Mouse (Mus musculus) neural tube, embryonic 11.5 days (tissue): ENCODE data around the gene Plet1. TPM values are rescaled to one million over a fixed set of nuclear protein-coding genes. Genes with fewer than 3 reads are reported as not detected.

Experiments
- ATAC-seq: fragments of 200-750 bp; cut with Nextera tagmentation; 2 replicates; pipeline ENCODE4 v1.8.0; 2017; ENCODE audit warnings: moderate number of reproducible peaks, mild to moderate bottlenecking, moderate TSS enrichment, moderate library complexity; ENCODE audit not compliant: insufficient read depth, low FRiP score, low TSS enrichment
- DNase-seq: peaks from one replicate; pipeline ENCODE4 v3.0.0-alpha.2; 2015; ENCODE audit warnings: low spot score
- H3K27ac ChIP-seq: fragments of 300-500 bp; sonication (generic); 2 replicates; pipeline ENCODE4 v1.5.1; 2014; ENCODE audit warnings: low read depth, mild to moderate bottlenecking, low read length
- H3K27me3 ChIP-seq: fragments of 300-500 bp; sonication (generic); 2 replicates; pipeline ENCODE4 v1.6.1; 2014; ENCODE audit warnings: mild to moderate bottlenecking, low read length, mixed read lengths; ENCODE audit not compliant: control insufficient read depth, insufficient read depth
- H3K36me3 ChIP-seq: fragments of 300-500 bp; sonication (generic); 2 replicates; pipeline ENCODE4 v1.6.1; 2014; ENCODE audit warnings: mild to moderate bottlenecking, low read length, moderate library complexity, mixed read lengths; ENCODE audit not compliant: control insufficient read depth, insufficient read depth
- H3K4me1 ChIP-seq: fragments of 300-500 bp; sonication (generic); 2 replicates; pipeline ENCODE4 v1.6.1; 2014; ENCODE audit warnings: low read length, mixed read lengths; ENCODE audit not compliant: control insufficient read depth, insufficient read depth
- H3K4me2 ChIP-seq: fragments of 300-500 bp; sonication (generic); 2 replicates; pipeline ENCODE4 v1.6.1; 2014; ENCODE audit warnings: low read depth, mild to moderate bottlenecking, moderate library complexity
- H3K4me3 ChIP-seq: fragments of 300-500 bp; sonication (generic); 2 replicates; pipeline ENCODE4 v1.5.1; 2014; ENCODE audit warnings: low read depth, low read length
- H3K9ac ChIP-seq: fragments of 300-500 bp; sonication (generic); 2 replicates; pipeline ENCODE4 v1.6.1; 2014; ENCODE audit warnings: mild to moderate bottlenecking, low read length
- H3K9me3 ChIP-seq: fragments of 300-500 bp; sonication (generic); 2 replicates; pipeline ENCODE4 v1.6.1; 2016; ENCODE audit warnings: low read length; ENCODE audit not compliant: control insufficient read depth
- WGBS: fragments of 180-500 bp; shearing (Covaris S2); extraction: QIAGEN DNeasy Blood & Tissue Kit; methylation state at CpG from one replicate; pipeline ENCODE4 v1.1.7; 2014; 5-methylcytosine and 5-hydroxymethylcytosine counted together
- polyA plus RNA-seq: library from polyadenylated mRNA; unstranded; fragments of >200 nt; fragmentation: Nextera tagmentation; extraction: Ambion mirVana; gene quantifications from 2 replicates; pipeline ENCODE4 v1.2.1, GENCODE M21; 2014

Gene Plet1
- polyA plus RNA-seq, 1 experiment from 2014 or later, result 0.49 TPM

DNA sequence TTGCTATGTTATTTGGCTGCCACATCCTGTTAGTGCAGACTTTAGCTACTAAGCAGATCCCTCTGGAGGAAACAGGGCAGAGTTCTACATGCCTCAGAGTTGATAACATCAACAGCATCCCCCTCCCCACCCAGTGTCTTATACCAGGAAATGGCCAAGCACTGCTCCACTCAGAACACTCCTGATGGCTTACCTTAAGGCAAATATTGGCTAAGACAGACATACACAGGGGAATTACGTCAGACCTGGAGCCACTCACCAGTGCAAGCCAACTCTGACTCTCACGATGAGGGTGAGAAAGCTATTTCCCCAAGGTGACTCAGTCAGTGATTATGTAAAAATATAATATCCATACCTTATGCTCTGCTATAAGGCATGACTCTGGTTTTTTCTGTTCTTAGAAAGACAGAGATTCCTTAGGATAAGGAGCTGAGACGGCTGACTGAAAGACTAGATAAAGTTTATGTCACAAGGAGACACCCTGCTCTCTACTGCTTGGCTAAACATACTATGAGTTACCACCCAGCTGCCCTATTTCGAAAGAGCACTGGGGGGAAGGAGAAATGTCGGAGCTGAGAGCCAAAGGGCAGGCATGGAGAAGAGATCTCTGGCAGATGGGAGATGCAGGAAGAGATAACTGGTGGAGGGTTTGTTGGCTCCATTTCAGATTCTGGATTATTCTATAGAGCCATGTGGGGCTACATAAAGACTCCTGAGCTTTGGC is 23.8 kb upstream of the Plet1 start:
- 86% methylated on average over 5 of the region's 5 CpGs for WGBS
- ATAC-seq, result no peak
- no peak for DNase-seq
- Histone ChIP-seq H3K9me3 (no peaks in the 10 kb centered on the region), H3K4me1 (no peaks in the 10 kb centered on the region), H3K27ac (no peak overlapping the region), H3K27me3 (no peaks in the 10 kb centered on the region), H3K9ac (no peak overlapping the region), H3K36me3 (no peaks in the 10 kb centered on the region), H3K4me3 (no peak overlapping the region), H3K4me2 (no peak overlapping the region)

GRCm38 (mm10) chr9:50471181-50471901 is 23.0 kb upstream of the Plet1 start:
- no peak for DNase-seq
- Histone ChIP-seq H3K36me3 (no peaks in the 10 kb centered on the region), H3K9me3 (no peaks in the 10 kb centered on the region), H3K4me1 (no peaks in the 10 kb centered on the region), H3K4me3 (no peak overlapping the region), H3K27ac (no peak overlapping the region), H3K9ac (no peak overlapping the region), H3K27me3 (no peaks in the 10 kb centered on the region), H3K4me2 (no peak overlapping the region)
- no peak for ATAC-seq
- 79% methylated on average over 13 of the region's 13 CpGs for WGBS

- H3K36me3 ChIP-seq, result no peaks in the 10 kb centered on the region
- DNase-seq, result no peak
- no peak for ATAC-seq
- no peak overlapping the region for H3K4me2 ChIP-seq
- no peaks in the 10 kb centered on the region for H3K4me1 ChIP-seq
- no peak overlapping the region for H3K27ac ChIP-seq
- no peak overlapping the region for H3K4me3 ChIP-seq
- no peaks in the 10 kb centered on the region for H3K9me3 ChIP-seq
- no peak overlapping the region for H3K9ac ChIP-seq
- H3K27me3 ChIP-seq, result no peaks in the 10 kb centered on the region
- 84% methylated on average over 7 of the region's 7 CpGs for WGBS
These were observed 19.0 kb upstream of the Plet1 start for GRCm38 (mm10) chr9:50475318-50475717.

- WGBS, result 67% methylated on average over 8 of the region's 8 CpGs
- ATAC-seq, result no peak
These were observed 18.6 kb upstream of the Plet1 start for GRCm38 (mm10) chr9:50475745-50476144.

DNA sequence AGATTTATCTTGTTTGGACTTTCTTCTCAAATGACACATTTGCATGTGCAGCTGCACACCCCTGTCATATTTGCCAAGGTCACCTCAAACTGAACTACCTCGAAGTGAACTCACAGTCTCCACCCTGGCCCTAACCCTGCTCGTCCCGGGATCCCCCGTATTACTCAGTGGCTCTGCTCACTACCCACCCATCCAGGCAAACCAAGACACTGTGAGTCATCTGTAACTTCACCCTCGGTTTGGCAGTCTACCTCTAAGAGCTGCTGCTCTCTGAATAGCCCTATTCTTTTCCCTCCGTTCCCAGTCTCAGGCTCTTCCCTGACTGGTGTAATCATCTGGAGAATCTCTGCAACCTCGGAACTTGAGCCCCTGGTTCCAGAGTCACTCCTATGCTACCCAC is 17.7 kb upstream of the Plet1 start:
- H3K9me3 ChIP-seq, result no peaks in the 10 kb centered on the region
- no peak overlapping the region for H3K4me2 ChIP-seq
- H3K27ac ChIP-seq, result no peak overlapping the region
- no peak for ATAC-seq
- no peak overlapping the region for H3K4me3 ChIP-seq
- no peak overlapping the region for H3K9ac ChIP-seq
- no peaks in the 10 kb centered on the region for H3K27me3 ChIP-seq
- no peaks in the 10 kb centered on the region for H3K4me1 ChIP-seq
- no peak for DNase-seq
- 66% methylated on average over 7 of the region's 7 CpGs for WGBS
- no peaks in the 10 kb centered on the region for H3K36me3 ChIP-seq

More at GRCm38 (mm10) chr9:50475745-50476144, 18.6 kb upstream of the Plet1 start:
- H3K27ac ChIP-seq, result no peak overlapping the region
- no peaks in the 10 kb centered on the region for H3K9me3 ChIP-seq
- DNase-seq, result no peak
- no peak overlapping the region for H3K9ac ChIP-seq
- no peak overlapping the region for H3K4me2 ChIP-seq
- H3K27me3 ChIP-seq, result no peaks in the 10 kb centered on the region
- H3K4me1 ChIP-seq, result no peaks in the 10 kb centered on the region
- no peaks in the 10 kb centered on the region for H3K36me3 ChIP-seq
- no peak overlapping the region for H3K4me3 ChIP-seq

DNA sequence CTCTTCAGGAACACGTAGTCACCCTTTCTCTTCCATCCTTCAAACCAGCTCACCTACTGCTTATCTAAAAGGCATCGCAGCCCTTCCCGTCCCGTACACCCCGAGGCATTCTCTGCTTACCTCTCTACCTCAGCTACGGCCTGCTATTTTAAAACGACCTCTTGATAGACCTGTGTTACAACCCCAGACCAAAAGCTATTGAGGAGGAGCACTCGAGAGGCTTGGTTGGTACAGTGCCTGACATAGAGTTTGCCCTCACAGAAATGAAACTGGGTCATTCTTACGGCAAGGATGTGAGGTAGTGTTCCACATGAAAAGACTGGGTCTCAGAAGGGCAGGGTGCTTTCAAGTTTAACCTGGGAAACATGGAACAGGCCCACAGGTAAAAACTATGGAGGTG is 17.1 kb upstream of the Plet1 start:
- 87% methylated on average over 9 of the region's 9 CpGs for WGBS

DNA sequence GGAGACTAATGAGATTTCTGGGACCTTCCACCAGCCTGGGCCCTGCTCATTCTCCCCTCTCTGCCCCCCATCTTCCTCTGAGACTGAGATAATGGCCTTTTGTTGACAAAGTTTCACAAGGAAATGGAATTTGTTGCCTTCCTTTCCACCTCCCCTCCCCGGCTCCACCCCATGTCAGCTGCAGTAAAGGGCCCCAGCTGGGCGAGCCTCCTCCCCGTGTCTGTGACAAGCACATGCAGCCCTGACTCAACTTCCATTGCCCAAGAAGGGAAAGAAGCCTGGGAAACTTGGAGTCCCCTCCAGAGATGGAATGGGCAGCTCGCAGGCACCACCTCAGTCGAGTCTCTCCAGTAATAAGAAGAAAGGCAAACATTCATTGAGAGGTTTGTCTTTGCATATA is 15.5 kb upstream of the Plet1 start:
- Histone ChIP-seq H3K4me3 (no peak overlapping the region), H3K27ac (no peak overlapping the region), H3K36me3 (no peaks in the 10 kb centered on the region), H3K9ac (no peak overlapping the region), H3K9me3 (no peaks in the 10 kb centered on the region), H3K4me2 (no peak overlapping the region), H3K27me3 (no peaks in the 10 kb centered on the region), H3K4me1 (no peaks in the 10 kb centered on the region)
- ATAC-seq, result no peak
- WGBS, result 19% methylated on average over 5 of the region's 5 CpGs
- no peak for DNase-seq

More for the DNA sequence above, 17.1 kb upstream of the Plet1 start:
- no peak for ATAC-seq
- Histone ChIP-seq H3K4me2 (no peak overlapping the region), H3K36me3 (no peaks in the 10 kb centered on the region), H3K27ac (no peak overlapping the region), H3K9ac (no peak overlapping the region), H3K4me3 (no peak overlapping the region), H3K9me3 (no peaks in the 10 kb centered on the region), H3K27me3 (no peaks in the 10 kb centered on the region), H3K4me1 (no peaks in the 10 kb centered on the region)
- DNase-seq, result no peak

GRCm38 (mm10) chr9:50479476-50479875 is 14.8 kb upstream of the Plet1 start:
- Histone ChIP-seq H3K36me3 (no peaks in the 10 kb centered on the region), H3K9me3 (no peaks in the 10 kb centered on the region), H3K27me3 (no peaks in the 10 kb centered on the region), H3K9ac (no peak overlapping the region), H3K4me1 (no peaks in the 10 kb centered on the region), H3K4me3 (no peak overlapping the region), H3K4me2 (no peak overlapping the region), H3K27ac (no peak overlapping the region)
- 57% methylated on average over 8 of the region's 8 CpGs for WGBS
- ATAC-seq (no peak), DNase-seq (no peak)

GRCm38 (mm10) chr9:50482743-50483142 is 11.6 kb upstream of the Plet1 start:
- Histone ChIP-seq H3K36me3 (no peaks in the 10 kb centered on the region), H3K9me3 (no peaks in the 10 kb centered on the region), H3K27me3 (no peaks in the 10 kb centered on the region), H3K4me3 (no peak overlapping the region), H3K9ac (no peak overlapping the region), H3K4me1 (no peaks in the 10 kb centered on the region), H3K4me2 (no peak overlapping the region), H3K27ac (no peak overlapping the region)
- DNase-seq, result no peak
- ATAC-seq, result no peak
- WGBS, result 88% methylated on average over 8 of the region's 8 CpGs
